Mouse (Mus musculus): Measurements from ENCODE around the gene Zfp866.

DNA sequence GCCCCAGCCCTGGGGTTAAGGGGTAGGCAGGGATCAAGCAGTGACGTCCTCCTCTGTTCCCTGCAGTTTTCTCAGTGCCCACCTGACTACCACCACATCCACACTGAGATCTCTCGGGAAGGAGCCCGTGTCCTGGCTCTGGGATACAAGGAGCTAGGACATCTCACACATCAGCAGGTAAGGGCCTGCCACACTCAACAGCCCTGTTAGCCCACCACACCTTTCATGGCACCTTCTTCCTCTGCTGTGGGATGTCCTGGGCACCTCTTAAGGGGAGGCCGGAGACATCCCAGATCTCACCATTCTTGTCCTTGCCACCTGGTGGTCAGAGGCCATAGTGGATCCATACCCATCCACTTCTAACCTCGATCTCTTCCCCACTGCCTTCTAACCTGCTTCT lies 9.0 kb upstream of the Zfp866 start:
- TF ChIP-seq TBP (IDR thresholded peaks at IDR 0.05; ENCODE audit: low read depth, low read length) (no peak), TCF12 (IDR thresholded peaks at IDR 0.05; ENCODE audit: low read depth, low read length) (no peak), CTCF (IDR thresholded peaks at IDR 0.05 in 2 of 3, conservative IDR thresholded peaks at IDR 0.05 in 1 of 3; ENCODE audit: control insufficient read depth in 1 of 3, insufficient read depth in 1 of 3, low read depth in 2 of 3, low read length in 3 of 3, poor library complexity in 1 of 3, severe bottlenecking in 1 of 3) (no peak), HCFC1 (IDR thresholded peaks at IDR 0.05; ENCODE audit: low read depth, low read length) (no peak)

All from MEL (cell line).